Mouse (Mus musculus) olfactory bulb, adult 2 months (tissue): ENCODE measurements at regions not wholly inside any gene's neighbourhood (a gene's known extent, or its start where the extent isn't known, plus 50 kb on each side); places are given as distances from the start of the nearest gene placed in this dataset.

ENCODE experiments used
- CTCF ChIP-seq: fragments of 200-500 bp; IDR thresholded peaks from 2 replicates; pipeline ENCODE4 v1.5.1; 2012; ENCODE audit warnings: low read depth, mild to moderate bottlenecking, low read length, moderate library complexity; ENCODE audit not compliant: insufficient read depth
- POLR2A ChIP-seq: fragments of 200-500 bp; IDR thresholded peaks from 2 replicates; pipeline ENCODE4 v1.6.1; 2012; ENCODE audit warnings: mild to moderate bottlenecking, low read depth, low read length, moderate library complexity; ENCODE audit not compliant: insufficient read depth

- TF ChIP-seq POLR2A (no peak), CTCF (no peak)
Observed at GRCm38 (mm10) chr6:138800836-138801740, 142.7 kb upstream of the Igbp1b start.
